ENCODE assay signal across 32 mouse cellular contexts in genomic region chr11:94718113-94718909, GRCm38 (mm10). TPM values are rescaled to one million over a fixed set of nuclear protein-coding genes. Genes with fewer than 3 reads are reported as not detected.
DNase-seq lines count a peak whose midpoint lies in the region; ATAC-seq and TF ChIP-seq lines count a peak whose summit lies in the region.
"Had no signal": no experiment of that assay in that cellular context is flagged by ENCODE, and none has a peak within 500 bp of the region (broad histone marks: within the 10 kb centered on the region; RNA-seq: fewer than 3 reads in every experiment).

No protein-coding gene starts in this region.

- no peaks in the 10 kb centered on the region for H3K36me3 ChIP-seq in embryonic facial prominence, embryonic 14.5 days (ENCODE audit: control insufficient read depth, insufficient read depth, low read length)
- no peaks in the 10 kb centered on the region for H3K36me3 ChIP-seq in embryonic facial prominence, embryonic 10.5 days (replicated peaks)
- no peaks in the 10 kb centered on the region for H3K36me3 ChIP-seq in lung, postnatal 0 days (ENCODE audit: insufficient read depth, low read length)
- H3K36me3 ChIP-seq in hindbrain, embryonic 11.5 days (ENCODE audit: control insufficient read depth, insufficient read depth, low read length) = no peaks in the 10 kb centered on the region
- H3K36me3 ChIP-seq in forebrain, embryonic 11.5 days (ENCODE audit: control insufficient read depth, insufficient read depth, low read length) = no peaks in the 10 kb centered on the region
- H3K36me3 ChIP-seq: embryonic facial prominence, embryonic 12.5 days; forebrain, embryonic 12.5 days; heart, embryonic 10.5 days; hindbrain, embryonic 13.5 days; liver, embryonic 12.5 days; midbrain, embryonic 10.5 days; midbrain, embryonic 15.5 days had no signal

- TF ChIP-seq EP300 in lung, postnatal 0 days (IDR thresholded peaks at IDR 0.05) = no peak

- DNase-seq in embryonic facial prominence, embryonic 14.5 days (ENCODE audit: low spot score) = peak; percentile 46
- DNase-seq in embryonic facial prominence, embryonic 10.5 days (ENCODE audit: low spot score) = no peak
- peak; percentile 9 for DNase-seq in lung, postnatal 25 days (ENCODE audit: low spot score)
- DNase-seq in lung, postnatal 0 days (ENCODE audit: low spot score) = no peak
- peak; percentile 53 for DNase-seq in NIH3T3 (ENCODE audit: low read depth)
- DNase-seq in hindbrain, embryonic 11.5 days (ENCODE audit: low spot score) = no peak
- DNase-seq in forebrain, embryonic 11.5 days (ENCODE audit: low spot score) = no peak
- DNase-seq: adrenal gland, postnatal 10 days; cerebellum, adult 8-10 months; cerebellum, postnatal 25 days; gastrocnemius, postnatal 14 days; kidney, adult 8-10 months; layer of hippocampus, postnatal 36 days; left cerebral cortex, postnatal 4 days; liver, postnatal 0 days had no signal

- no peak overlapping the region for H3K4me3 ChIP-seq in embryonic facial prominence, embryonic 14.5 days (ENCODE audit: low read depth, low read length)
- H3K4me3 ChIP-seq in embryonic facial prominence, embryonic 10.5 days = no peak overlapping the region
- H3K4me3 ChIP-seq in lung, postnatal 0 days (ENCODE audit: low read depth, low read length) = no peak overlapping the region
- no peak overlapping the region for H3K4me3 ChIP-seq in hindbrain, embryonic 11.5 days (ENCODE audit: low read depth, low read length)
- no peak overlapping the region for H3K4me3 ChIP-seq in forebrain, embryonic 11.5 days (ENCODE audit: low read depth, low read length)
- H3K4me3 ChIP-seq: embryonic facial prominence, embryonic 12.5 days; forebrain, embryonic 12.5 days; heart, embryonic 10.5 days; hindbrain, embryonic 13.5 days; liver, embryonic 12.5 days; midbrain, embryonic 10.5 days; midbrain, embryonic 15.5 days had no signal

- H3K4me2 ChIP-seq in embryonic facial prominence, embryonic 14.5 days (ENCODE audit: low read depth, low read length) = no peak overlapping the region
- H3K4me2 ChIP-seq in lung, postnatal 0 days (replicated peaks; ENCODE audit: low read depth, low read length) = no peak overlapping the region
- no peak overlapping the region for H3K4me2 ChIP-seq in hindbrain, embryonic 11.5 days (replicated peaks; ENCODE audit: low read depth, low read length)
- no peak overlapping the region for H3K4me2 ChIP-seq in forebrain, embryonic 11.5 days (ENCODE audit: low read depth, low read length, severe bottlenecking)
- H3K4me2 ChIP-seq: forebrain, embryonic 12.5 days; hindbrain, embryonic 13.5 days; midbrain, embryonic 15.5 days had no signal

- no peak for ATAC-seq in embryonic facial prominence, embryonic 14.5 days (ENCODE audit: low read depth)
- no peak for ATAC-seq in lung, postnatal 0 days
- peak; percentile 84 for ATAC-seq in megakaryocyte, adult 5-6 weeks (ENCODE audit: poor library complexity, severe bottlenecking)
- ATAC-seq in hindbrain, embryonic 11.5 days (ENCODE audit: low FRiP score) = no peak
- no peak for ATAC-seq in forebrain, embryonic 11.5 days (replicated peaks; ENCODE audit: low FRiP score)
- ATAC-seq: activated CD4-positive, CD25-positive, alpha-beta regulatory T cell, adult 4 months; CD4-positive, CD25-positive, alpha-beta regulatory T cell, adult 4 months; liver, embryonic 12.5 days; liver, postnatal 0 days; midbrain, embryonic 15.5 days had no signal

- WGBS in embryonic facial prominence, embryonic 14.5 days = 79% methylated on average over 7 of the region's 7 CpGs
- WGBS in embryonic facial prominence, embryonic 10.5 days = 90% methylated on average over 7 of the region's 7 CpGs
- WGBS in lung, postnatal 0 days = 76% methylated on average over 7 of the region's 7 CpGs
- WGBS in hindbrain, embryonic 11.5 days = 91% methylated on average over 7 of the region's 7 CpGs
- WGBS in forebrain, embryonic 11.5 days = 90% methylated on average over 7 of the region's 7 CpGs

- TF ChIP-seq CTCF in lung, postnatal 0 days (IDR thresholded peaks at IDR 0.05) = no peak

- no peak overlapping the region for H3K27ac ChIP-seq in embryonic facial prominence, embryonic 14.5 days (replicated peaks; ENCODE audit: low read depth, low read length)
- no peak overlapping the region for H3K27ac ChIP-seq in embryonic facial prominence, embryonic 10.5 days (replicated peaks)
- H3K27ac ChIP-seq in lung, postnatal 0 days (ENCODE audit: low read length) = no peak overlapping the region
- H3K27ac ChIP-seq in hindbrain, embryonic 11.5 days (ENCODE audit: low read depth, low read length) = no peak overlapping the region
- H3K27ac ChIP-seq in forebrain, embryonic 11.5 days (ENCODE audit: low read depth, low read length) = no peak overlapping the region
- H3K27ac ChIP-seq: forebrain, embryonic 12.5 days; hindbrain, embryonic 13.5 days; liver, embryonic 12.5 days; macrophage had no signal

- no peaks in the 10 kb centered on the region for H3K9me3 ChIP-seq in embryonic facial prominence, embryonic 14.5 days (ENCODE audit: control insufficient read depth, low read length)
- no peaks in the 10 kb centered on the region; the same call in 1 of the 2 replicates for H3K9me3 ChIP-seq in embryonic facial prominence, embryonic 10.5 days
- no peaks in the 10 kb centered on the region for H3K9me3 ChIP-seq in lung, postnatal 0 days (ENCODE audit: low read length)
- H3K9me3 ChIP-seq in hindbrain, embryonic 11.5 days (ENCODE audit: control insufficient read depth, low read length) = no peaks in the 10 kb centered on the region
- no peaks in the 10 kb centered on the region for H3K9me3 ChIP-seq in forebrain, embryonic 11.5 days (ENCODE audit: control insufficient read depth, low read length)
- H3K9me3 ChIP-seq: embryonic facial prominence, embryonic 12.5 days; forebrain, embryonic 12.5 days; heart, embryonic 10.5 days; hindbrain, embryonic 13.5 days; liver, embryonic 12.5 days; midbrain, embryonic 10.5 days; midbrain, embryonic 15.5 days had no signal

- no peak overlapping the region for H3K9ac ChIP-seq in embryonic facial prominence, embryonic 14.5 days (ENCODE audit: low read depth, low read length)
- no peak overlapping the region for H3K9ac ChIP-seq in lung, postnatal 0 days (replicated peaks; ENCODE audit: low read depth)
- H3K9ac ChIP-seq in hindbrain, embryonic 11.5 days (ENCODE audit: low read depth, low read length) = no peak overlapping the region
- no peak overlapping the region for H3K9ac ChIP-seq in forebrain, embryonic 11.5 days (ENCODE audit: low read length)
- H3K9ac ChIP-seq: embryonic facial prominence, embryonic 12.5 days; forebrain, embryonic 12.5 days; hindbrain, embryonic 13.5 days; liver, embryonic 12.5 days; liver, postnatal 0 days; midbrain, embryonic 15.5 days had no signal

- H3K27me3 ChIP-seq in embryonic facial prominence, embryonic 14.5 days (replicated peaks; ENCODE audit: control insufficient read depth, insufficient read depth, low read length) = no peaks in the 10 kb centered on the region
- 0 out of 2 replicates have a peak, but pooled peaks cover 12% of the 10 kb centered on the region for H3K27me3 ChIP-seq in embryonic facial prominence, embryonic 10.5 days (replicated peaks; ENCODE audit: low read depth, poor library complexity, severe bottlenecking)
- H3K27me3 ChIP-seq in lung, postnatal 0 days (replicated peaks; ENCODE audit: insufficient read depth, low read length) = no peaks in the 10 kb centered on the region
- H3K27me3 ChIP-seq in hindbrain, embryonic 11.5 days (ENCODE audit: control insufficient read depth, insufficient read depth, low read length) = no peaks in the 10 kb centered on the region
- no peaks in the 10 kb centered on the region for H3K27me3 ChIP-seq in forebrain, embryonic 11.5 days (ENCODE audit: control insufficient read depth, insufficient read depth, low read length)
- H3K27me3 ChIP-seq: forebrain, embryonic 12.5 days; midbrain, embryonic 15.5 days had no signal

- peaks cover 14% of the 10 kb centered on the region for H3K4me1 ChIP-seq in embryonic facial prominence, embryonic 14.5 days (ENCODE audit: control insufficient read depth, insufficient read depth, low read length)
- H3K4me1 ChIP-seq in embryonic facial prominence, embryonic 10.5 days = peaks cover 20% of the 10 kb centered on the region
- H3K4me1 ChIP-seq in lung, postnatal 0 days (ENCODE audit: insufficient read depth, low read depth, low read length) = no peaks in the 10 kb centered on the region
- H3K4me1 ChIP-seq in hindbrain, embryonic 11.5 days (replicated peaks; ENCODE audit: control insufficient read depth, insufficient read depth, low read length) = no peaks in the 10 kb centered on the region
- H3K4me1 ChIP-seq in forebrain, embryonic 11.5 days (replicated peaks; ENCODE audit: control insufficient read depth, insufficient read depth, low read length) = no peaks in the 10 kb centered on the region; the same call in 1 of the 2 replicates
- H3K4me1 ChIP-seq: liver, embryonic 12.5 days had no signal

RNA-seq across cellular contexts. Expression of gene Gm11541, which starts 14.0 kb away (rescaled TPM):
- polyA plus RNA-seq in embryonic facial prominence, embryonic 14.5 days (2014; fragmentation: Nextera tagmentation; extraction: Ambion mirVana) = 0.51 and 0.85 TPM in 2 replicates
- polyA plus RNA-seq in embryonic facial prominence, embryonic 10.5 days (2016; fragmentation: Nextera tagmentation; extraction: Ambion mirVana) = not detected in 2 replicates
- 0.69 and 1.3 TPM in 2 replicates for polyA plus RNA-seq in lung, postnatal 0 days (2015; fragmentation: Nextera tagmentation; extraction: Ambion mirVana)
- not detected in 2 replicates for total RNA-seq in megakaryocyte, adult 5-6 weeks (2015)
- not detected in 2 replicates for total RNA-seq in megakaryocyte, adult 5-6 weeks (2017)
- 0.11 and 0.12 TPM in 2 replicates for polyA plus RNA-seq in hindbrain, embryonic 11.5 days (2014; fragmentation: Nextera tagmentation; extraction: Ambion mirVana)
- polyA plus RNA-seq in forebrain, embryonic 11.5 days (2014; fragmentation: Nextera tagmentation; extraction: Ambion mirVana) = not detected in 2 replicates
- total RNA-seq: adrenal gland, postnatal 10 days; gastrocnemius, postnatal 14 days; layer of hippocampus, postnatal 36 days; left cerebral cortex, postnatal 4 days; neutrophil, adult 5-6 weeks had no signal
- polyA plus RNA-seq: activated CD4-positive, CD25-positive, alpha-beta regulatory T cell, adult 4 months; CD4-positive, CD25-positive, alpha-beta regulatory T cell, adult 4 months; forebrain, embryonic 12.5 days; heart, embryonic 10.5 days; heart, embryonic 16.5 days; large intestine, adult 2 months; liver, embryonic 12.5 days; liver, postnatal 0 days; macrophage; midbrain, embryonic 10.5 days; midbrain, embryonic 15.5 days; neural tube, embryonic 11.5 days; thymus, adult 2 months had no signal

RNA-seq across cellular contexts. Expression of gene Cdc34b, which starts 23.3 kb away (rescaled TPM):
- 0.22 and 0.24 TPM in 2 replicates for polyA plus RNA-seq in embryonic facial prominence, embryonic 14.5 days (2014; fragmentation: Nextera tagmentation; extraction: Ambion mirVana)
- polyA plus RNA-seq in embryonic facial prominence, embryonic 10.5 days (2016; fragmentation: Nextera tagmentation; extraction: Ambion mirVana) = 0.29 and 0.40 TPM in 2 replicates
- polyA plus RNA-seq in lung, postnatal 0 days (2015; fragmentation: Nextera tagmentation; extraction: Ambion mirVana) = 0.17 and 0.38 TPM in 2 replicates
- total RNA-seq in megakaryocyte, adult 5-6 weeks (2015) = not detected in 2 replicates
- total RNA-seq in megakaryocyte, adult 5-6 weeks (2017) = not detected in 2 replicates
- polyA plus RNA-seq in hindbrain, embryonic 11.5 days (2014; fragmentation: Nextera tagmentation; extraction: Ambion mirVana) = 0.17 and 0.19 TPM in 2 replicates
- 0.23 TPM in 1 of 2 replicates, not detected in the other for polyA plus RNA-seq in forebrain, embryonic 11.5 days (2014; fragmentation: Nextera tagmentation; extraction: Ambion mirVana)
- total RNA-seq: left cerebral cortex, postnatal 4 days; neutrophil, adult 5-6 weeks had no signal
- polyA plus RNA-seq: activated CD4-positive, CD25-positive, alpha-beta regulatory T cell, adult 4 months; CD4-positive, CD25-positive, alpha-beta regulatory T cell, adult 4 months; heart, embryonic 10.5 days; intestine, embryonic 16.5 days; large intestine, adult 2 months; liver, embryonic 12.5 days; liver, postnatal 0 days; macrophage; midbrain, embryonic 15.5 days; neural tube, embryonic 11.5 days; thymus, adult 2 months had no signal

RNA-seq across cellular contexts. Expression of gene Xylt2, which starts 41.0 kb away (rescaled TPM):
- 22.5 and 29.1 TPM in 2 replicates for polyA plus RNA-seq in embryonic facial prominence, embryonic 14.5 days (2014; fragmentation: Nextera tagmentation; extraction: Ambion mirVana)
- 15.1 and 16.3 TPM in 2 replicates for polyA plus RNA-seq in embryonic facial prominence, embryonic 10.5 days (2016; fragmentation: Nextera tagmentation; extraction: Ambion mirVana)
- 13.3 and 14.1 TPM in 2 replicates for polyA plus RNA-seq in lung, postnatal 0 days (2015; fragmentation: Nextera tagmentation; extraction: Ambion mirVana)
- total RNA-seq in megakaryocyte, adult 5-6 weeks (2015) = 2.3 and 2.9 TPM in 2 replicates
- 4.3 and 8.1 TPM in 2 replicates for total RNA-seq in megakaryocyte, adult 5-6 weeks (2017)
- polyA plus RNA-seq in hindbrain, embryonic 11.5 days (2014; fragmentation: Nextera tagmentation; extraction: Ambion mirVana) = 8.9 and 9.6 TPM in 2 replicates
- polyA plus RNA-seq in forebrain, embryonic 11.5 days (2014; fragmentation: Nextera tagmentation; extraction: Ambion mirVana) = 18.0 and 19.8 TPM in 2 replicates

Comparison
In these comparisons a context has a peak if more than half of its experiments do, and no peak if none do; other contexts are left out.
1. DNase-seq: peak in embryonic facial prominence, embryonic 14.5 days (single experiment), lung, postnatal 25 days (single experiment) and NIH3T3 (single experiment); none in embryonic facial prominence, embryonic 10.5 days (single experiment), lung, postnatal 0 days (single experiment), hindbrain, embryonic 11.5 days (single experiment) and forebrain, embryonic 11.5 days (single experiment).